Mouse (Mus musculus) kidney, postnatal 0 days (tissue): Measurements from ENCODE around the gene Pdyn. TPM values are rescaled to one million over a fixed set of nuclear protein-coding genes. Genes with fewer than 3 reads are reported as not detected.

ENCODE experiments used
- ATAC-seq: fragments of 200-750 bp; cut with Nextera tagmentation; replicated peaks from 2 replicates; pipeline ENCODE4 v1.8.0; 2017; ENCODE audit warnings: low read depth, moderate number of reproducible peaks, moderate TSS enrichment, moderate library complexity; ENCODE audit not compliant: low FRiP score
- DNase-seq: peaks from one replicate; pipeline ENCODE4 v3.0.0-alpha.2; 2016; ENCODE audit warnings: low spot score
- H3K27ac ChIP-seq: fragments of 300-500 bp; sonication (generic); 2 replicates; pipeline ENCODE4 v1.5.1; 2014; ENCODE audit warnings: mild to moderate bottlenecking
- H3K27me3 ChIP-seq: fragments of 300-500 bp; sonication (generic); 2 replicates; pipeline ENCODE4 v1.6.1; 2014; ENCODE audit warnings: low read length, mixed read lengths; ENCODE audit not compliant: insufficient read depth
- H3K36me3 ChIP-seq: fragments of 300-500 bp; sonication (generic); 2 replicates; pipeline ENCODE4 v1.6.1; 2014; ENCODE audit warnings: low read length, mixed read lengths; ENCODE audit not compliant: insufficient read depth
- H3K4me1 ChIP-seq: fragments of 300-500 bp; sonication (generic); replicated peaks from 2 replicates; pipeline ENCODE4 v1.6.1; 2014; ENCODE audit warnings: antibody characterized with exemption, low read length, mixed read lengths; ENCODE audit not compliant: insufficient read depth
- H3K4me2 ChIP-seq: fragments of 300-500 bp; sonication (generic); 2 replicates; pipeline ENCODE4 v1.6.1; 2014; ENCODE audit warnings: mild to moderate bottlenecking, low read length, moderate library complexity, mixed read lengths
- H3K4me3 ChIP-seq: fragments of 300-500 bp; sonication (generic); replicated peaks from 2 replicates; pipeline ENCODE4 v1.5.1; 2014; ENCODE audit warnings: low read depth, low read length
- H3K9ac ChIP-seq: fragments of 300-500 bp; sonication (generic); 2 replicates; pipeline ENCODE4 v1.6.1; 2014; ENCODE audit warnings: low read depth, low read length
- H3K9me3 ChIP-seq: fragments of 300-500 bp; sonication (generic); replicated peaks from 2 replicates; pipeline ENCODE4 v1.6.1; 2016; ENCODE audit warnings: low read length, inconsistent platforms, mixed read lengths
- CTCF ChIP-seq: IDR thresholded peaks from 2 replicates; pipeline ENCODE4 v1.5.1; 2016; ENCODE audit warnings: antibody characterized with exemption, low read depth, mild to moderate bottlenecking, moderate library complexity
- WGBS: fragments of 180-500 bp; shearing (Covaris S2); extraction: QIAGEN DNeasy Blood & Tissue Kit; methylation state at CpG from one replicate; pipeline ENCODE4 v1.1.7; 2014; 5-methylcytosine and 5-hydroxymethylcytosine counted together
- polyA plus RNA-seq: library from polyadenylated mRNA; unstranded; fragments of >200 nt; fragmentation: Nextera tagmentation; extraction: Ambion mirVana; gene quantifications from 2 replicates; pipeline ENCODE4 v1.2.1, GENCODE M21; 2015

Pdyn gene
- polyA plus RNA-seq, 1 experiment from 2014 or later, result 0.41 TPM

DNA sequence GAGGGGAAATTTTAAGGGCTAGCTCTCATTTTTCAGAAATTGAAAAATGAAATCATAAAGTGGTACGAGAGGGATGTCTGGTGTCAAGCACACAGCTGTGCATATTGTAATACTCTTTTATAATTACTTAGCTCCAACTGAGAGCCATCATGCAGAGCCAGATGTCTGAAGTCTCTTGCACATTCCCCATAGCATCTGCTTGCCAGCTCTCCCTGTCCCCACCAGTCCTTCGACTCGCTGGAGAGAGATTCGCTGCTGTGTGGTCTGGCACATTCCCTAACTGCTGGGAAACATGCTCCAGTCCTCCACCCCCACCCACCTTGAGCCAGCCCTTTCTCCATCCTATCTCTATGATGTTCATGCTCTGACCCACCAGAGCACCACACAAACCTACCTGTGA, 15.6 kb downstream of the Pdyn start:
- no peak for TF ChIP-seq CTCF
- no peak overlapping the region for H3K9ac ChIP-seq
- no peak overlapping the region for H3K4me2 ChIP-seq
- H3K27ac ChIP-seq, result no peak overlapping the region
- WGBS, result 62% methylated on average over 4 of the region's 4 CpGs
- no peak for DNase-seq
- H3K4me1 ChIP-seq, result no peaks in the 10 kb centered on the region
- no peaks in the 10 kb centered on the region for H3K36me3 ChIP-seq
- no peaks in the 10 kb centered on the region for H3K9me3 ChIP-seq
- H3K4me3 ChIP-seq, result no peak overlapping the region
- no peak for ATAC-seq
- H3K27me3 ChIP-seq, result no peaks in the 10 kb centered on the region

DNA sequence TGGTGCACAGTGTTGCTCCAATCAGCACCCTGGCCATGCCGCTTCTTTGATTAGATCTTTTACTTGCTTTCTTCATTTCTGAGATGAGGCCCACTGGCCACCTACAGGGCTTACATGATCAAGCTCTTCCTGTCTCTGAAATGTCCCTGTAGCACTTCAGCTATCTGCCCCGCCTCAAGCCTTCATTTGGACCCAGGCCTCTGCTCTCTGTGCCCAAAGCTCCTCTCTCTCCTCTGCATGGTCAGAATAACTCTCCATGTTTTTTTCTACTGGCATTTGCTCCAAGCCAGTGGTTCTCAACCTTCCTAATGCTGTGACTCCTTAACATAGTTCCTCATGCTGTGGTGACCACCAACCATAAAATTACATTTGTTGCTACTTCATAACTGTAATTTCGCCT, 19.4 kb downstream of the Pdyn start:
- H3K4me3 ChIP-seq, result no peak overlapping the region
- no peaks in the 10 kb centered on the region for H3K9me3 ChIP-seq
- DNase-seq, result no peak
- no peaks in the 10 kb centered on the region for H3K36me3 ChIP-seq
- no peak for ATAC-seq
- H3K4me2 ChIP-seq, result no peak overlapping the region
- H3K27ac ChIP-seq, result no peak overlapping the region
- WGBS, result 81% methylated on average over 3 of the region's 3 CpGs
- no peak overlapping the region for H3K9ac ChIP-seq
- no peaks in the 10 kb centered on the region for H3K27me3 ChIP-seq
- TF ChIP-seq CTCF, result no peak
- no peaks in the 10 kb centered on the region for H3K4me1 ChIP-seq

DNA sequence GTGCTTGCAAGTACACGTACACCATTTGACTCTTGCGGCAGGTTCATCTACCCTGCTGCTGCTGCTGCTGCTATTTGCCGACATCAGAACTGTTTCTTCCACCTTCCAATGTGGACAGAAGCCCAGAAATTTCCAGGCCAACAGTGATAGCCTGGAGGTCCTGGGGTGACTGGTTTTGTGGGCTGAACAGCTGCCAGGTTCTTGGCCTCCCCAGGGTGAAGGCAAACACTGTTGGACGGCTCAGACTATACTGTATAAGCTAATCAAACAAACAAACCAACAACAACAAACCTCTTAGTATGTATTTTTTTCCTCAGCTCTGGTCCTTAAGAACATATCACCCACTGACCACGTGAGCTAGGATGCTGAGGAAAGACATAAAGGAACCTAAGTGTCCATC, 20.6 kb downstream of the Pdyn start:
- Histone ChIP-seq H3K4me3 (no peak overlapping the region), H3K27me3 (no peaks in the 10 kb centered on the region), H3K4me1 (no peaks in the 10 kb centered on the region), H3K9ac (no peak overlapping the region), H3K9me3 (no peaks in the 10 kb centered on the region), H3K36me3 (no peaks in the 10 kb centered on the region), H3K4me2 (no peak overlapping the region), H3K27ac (no peak overlapping the region)
- DNase-seq, result no peak
- no peak for TF ChIP-seq CTCF
- ATAC-seq, result no peak
- 73% methylated on average over 5 of the region's 5 CpGs for WGBS

DNA sequence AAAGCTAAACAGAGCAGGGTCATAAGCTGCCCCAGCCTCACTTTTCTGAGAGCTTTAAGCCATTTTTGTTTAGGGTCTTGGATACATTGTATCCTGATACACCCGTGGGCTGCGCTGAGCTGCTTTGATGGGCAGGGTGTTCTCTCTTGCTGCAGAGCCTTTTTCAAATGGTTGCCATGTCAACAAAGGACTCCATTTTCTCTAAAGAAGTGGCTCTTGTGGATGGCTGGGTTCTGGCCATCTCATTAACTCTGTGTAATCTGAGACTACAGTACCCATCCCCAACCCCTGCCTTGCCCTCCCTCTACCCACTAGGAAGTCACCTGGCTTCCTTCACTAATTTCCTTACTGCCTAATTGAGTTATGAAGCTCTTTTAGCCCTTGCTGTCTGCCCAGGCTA, 22.0 kb downstream of the Pdyn start:
- H3K27ac ChIP-seq, result no peak overlapping the region
- WGBS, result 34% methylated on average over 2 of the region's 2 CpGs
- no peaks in the 10 kb centered on the region for H3K9me3 ChIP-seq
- no peak overlapping the region for H3K4me2 ChIP-seq
- ATAC-seq (peak; percentile 59), DNase-seq (peak; percentile 62)
- no peak for TF ChIP-seq CTCF
- H3K27me3 ChIP-seq, result no peaks in the 10 kb centered on the region
- no peak overlapping the region for H3K4me3 ChIP-seq
- H3K36me3 ChIP-seq, result no peaks in the 10 kb centered on the region
- no peaks in the 10 kb centered on the region for H3K4me1 ChIP-seq
- no peak overlapping the region for H3K9ac ChIP-seq

DNA sequence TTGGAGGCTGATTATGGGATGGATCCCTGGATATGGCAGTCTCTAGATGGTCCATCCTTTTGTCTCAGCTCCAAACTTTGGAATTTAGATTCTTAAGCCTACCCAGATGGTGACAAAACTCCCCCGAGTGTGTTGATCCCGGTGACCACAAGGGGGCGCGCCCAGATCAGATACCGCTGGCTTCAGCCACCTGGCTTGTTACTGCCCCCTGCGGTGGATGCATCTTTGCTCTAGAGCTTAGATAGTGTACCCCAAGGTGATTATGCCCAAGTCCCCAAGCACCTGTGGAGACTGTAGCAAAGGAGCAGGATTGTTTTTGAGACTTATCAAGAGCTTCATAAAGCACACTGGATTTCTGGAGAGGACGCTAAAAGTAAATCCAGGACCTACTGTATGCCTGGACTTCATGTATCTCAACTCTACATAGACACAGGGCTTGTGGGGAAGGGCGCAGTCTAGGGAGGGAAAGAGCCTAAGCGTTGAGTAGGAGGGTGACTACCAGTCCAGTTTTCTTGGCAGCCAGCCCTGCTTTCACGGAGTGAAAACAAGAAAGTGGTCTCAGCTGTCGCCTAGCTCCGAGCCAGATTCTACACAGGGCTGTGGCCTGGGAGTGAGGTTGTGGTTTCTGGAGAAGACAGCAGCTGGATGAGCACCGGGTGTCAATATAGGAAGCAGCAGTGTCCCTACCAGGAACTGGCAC, 24.6 kb downstream of the Pdyn start:
- WGBS, result 32% methylated on average over 13 of the region's 13 CpGs
- H3K9me3 ChIP-seq, result no peaks in the 10 kb centered on the region
- ATAC-seq (peak; percentile 43; the same call in 1 of the 2 replicates), DNase-seq (peak; percentile 81)
- H3K4me3 ChIP-seq, result no peak overlapping the region
- H3K9ac ChIP-seq, result no peak overlapping the region
- no peaks in the 10 kb centered on the region for H3K36me3 ChIP-seq
- peak; percentile 98 for TF ChIP-seq CTCF
- no peak overlapping the region for H3K4me2 ChIP-seq
- H3K4me1 ChIP-seq, result no peaks in the 10 kb centered on the region
- no peak overlapping the region for H3K27ac ChIP-seq
- H3K27me3 ChIP-seq, result no peaks in the 10 kb centered on the region

DNA sequence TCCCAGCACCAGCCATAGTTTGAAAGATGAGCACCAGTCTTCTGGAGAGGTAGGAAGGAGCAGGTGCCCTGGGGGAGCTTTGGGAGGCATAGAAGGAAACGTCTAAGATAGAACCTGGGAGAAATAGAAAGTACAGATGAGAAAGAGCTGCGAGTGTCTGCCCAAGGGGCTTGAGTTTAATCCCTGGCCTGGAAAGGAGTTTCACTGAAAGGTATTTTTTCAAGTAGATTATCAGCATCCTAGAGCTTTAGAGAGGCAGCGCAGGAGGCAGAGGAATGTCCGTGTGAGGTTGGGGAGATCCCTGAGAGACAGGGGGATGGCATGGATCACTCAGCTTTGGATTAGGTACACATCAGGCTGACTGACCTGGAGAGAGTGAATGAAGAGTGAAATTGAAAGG, 27.7 kb downstream of the Pdyn start:
- ATAC-seq (no peak), DNase-seq (no peak)
- Histone ChIP-seq H3K9ac (no peak overlapping the region), H3K9me3 (no peaks in the 10 kb centered on the region), H3K4me1 (no peaks in the 10 kb centered on the region), H3K27ac (no peak overlapping the region), H3K4me2 (no peak overlapping the region), H3K36me3 (no peaks in the 10 kb centered on the region), H3K27me3 (no peaks in the 10 kb centered on the region), H3K4me3 (no peak overlapping the region)
- no peak for TF ChIP-seq CTCF
- WGBS, result 78% methylated on average over 4 of the region's 4 CpGs

DNA sequence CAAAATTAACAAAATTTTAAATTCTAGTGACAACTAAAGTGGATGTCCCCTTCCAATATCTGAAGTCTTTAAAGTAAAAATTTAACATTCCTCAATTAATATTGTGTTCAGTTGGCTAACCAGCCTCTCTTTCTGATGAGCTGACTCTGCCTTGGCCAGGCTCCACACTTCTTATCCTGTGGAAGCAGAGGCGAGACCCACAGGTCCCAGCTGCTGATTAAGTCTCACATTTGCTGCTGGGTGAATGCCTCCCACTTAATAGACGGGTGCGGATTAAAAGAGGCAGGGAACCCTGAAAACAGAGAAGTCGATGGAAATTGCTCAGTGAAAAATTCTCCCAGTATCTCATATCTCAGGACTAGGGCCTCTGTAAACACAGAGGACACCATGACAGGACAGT, 37.2 kb downstream of the Pdyn start:
- no peak for DNase-seq
- no peaks in the 10 kb centered on the region for H3K36me3 ChIP-seq
- WGBS, result 70% methylated on average over 4 of the region's 4 CpGs

More for the DNA sequence above, 37.2 kb downstream of the Pdyn start:
- H3K4me2 ChIP-seq, result no peak overlapping the region
- no peak for TF ChIP-seq CTCF
- H3K9ac ChIP-seq, result no peak overlapping the region
- no peaks in the 10 kb centered on the region for H3K9me3 ChIP-seq
- H3K27ac ChIP-seq, result no peak overlapping the region
- H3K4me3 ChIP-seq, result no peak overlapping the region
- H3K27me3 ChIP-seq, result no peaks in the 10 kb centered on the region
- no peaks in the 10 kb centered on the region for H3K4me1 ChIP-seq
- no peak for ATAC-seq
